Mouse (Mus musculus): ENCODE data around the gene Meox2.
"Not testable (repeated sequence)": the region's sequence is repeated elsewhere in the genome, so short reads cannot be mapped to it uniquely, and the experiment has no call there.

Gene Meox2

GRCm38 (mm10) chr12:37108390-37108738 is at the start of gene Meox2:
Gene Meox2 (plus strand): TSS chr12:37108540.
- DNase-seq, result no peak

- no peak for DNase-seq
Observed at GRCm38 (mm10) chr12:37072636-37073035, 35.7 kb upstream of the Meox2 start.

- no peak for DNase-seq
Observed at GRCm38 (mm10) chr12:37077308-37077707, 31.0 kb upstream of the Meox2 start.

GRCm38 (mm10) chr12:37080005-37080404 is 28.3 kb upstream of the Meox2 start:
- not testable (repeated sequence) for DNase-seq

- no peak for DNase-seq
Observed at GRCm38 (mm10) chr12:37106541-37106940, 1.8 kb upstream of the Meox2 start.

GRCm38 (mm10) chr12:37107150-37107549 is 1.2 kb upstream of the Meox2 start:
- no peak for DNase-seq

GRCm38 (mm10) chr12:37107713-37108389 is 489 bp upstream of the Meox2 start:
- DNase-seq, result no peak

GRCm38 (mm10) chr12:37108819-37109473 is 606 bp downstream of the Meox2 start:
- no peak for DNase-seq

- no peak for DNase-seq
Observed at GRCm38 (mm10) chr12:37109474-37110012, 1.2 kb downstream of the Meox2 start.

- DNase-seq, result no peak
Observed at GRCm38 (mm10) chr12:37110977-37111376, 2.6 kb downstream of the Meox2 start.

GRCm38 (mm10) chr12:37119246-37119645 is 10.9 kb downstream of the Meox2 start:
- no peak for DNase-seq

GRCm38 (mm10) chr12:37123763-37124162 is 15.4 kb downstream of the Meox2 start:
- DNase-seq, result no peak

- DNase-seq, result no peak
Observed at GRCm38 (mm10) chr12:37142080-37142703, 33.9 kb downstream of the Meox2 start.

- no peak for DNase-seq
Observed at GRCm38 (mm10) chr12:37143879-37144278, 35.5 kb downstream of the Meox2 start.

GRCm38 (mm10) chr12:37167742-37168141 is 59.4 kb downstream of the Meox2 start:
- no peak for DNase-seq

- no peak for DNase-seq
Observed at GRCm38 (mm10) chr12:37173324-37173723, 65.0 kb downstream of the Meox2 start.

GRCm38 (mm10) chr12:37183689-37184088 is 75.3 kb downstream of the Meox2 start:
- no peak for DNase-seq

- no peak for DNase-seq
Observed at GRCm38 (mm10) chr12:37188940-37189488, 80.7 kb downstream of the Meox2 start.

Data from thymus, postnatal 36 days (tissue).